Mouse (Mus musculus) 416B (cell line): ENCODE measurements around the gene Cd163l1.

Experiments
- DNase-seq: peaks from one replicate; pipeline ENCODE4 v3.0.0; 2011; ENCODE audit warnings: low read depth

The Cd163l1 gene

GRCm38 (mm10) chr7:140220375-140220774 lies 2.3 kb downstream of the Cd163l1 start:
- no peak for DNase-seq

- DNase-seq, result no peak
These were observed 6.1 kb downstream of the Cd163l1 start for GRCm38 (mm10) chr7:140224209-140224608.

DNA sequence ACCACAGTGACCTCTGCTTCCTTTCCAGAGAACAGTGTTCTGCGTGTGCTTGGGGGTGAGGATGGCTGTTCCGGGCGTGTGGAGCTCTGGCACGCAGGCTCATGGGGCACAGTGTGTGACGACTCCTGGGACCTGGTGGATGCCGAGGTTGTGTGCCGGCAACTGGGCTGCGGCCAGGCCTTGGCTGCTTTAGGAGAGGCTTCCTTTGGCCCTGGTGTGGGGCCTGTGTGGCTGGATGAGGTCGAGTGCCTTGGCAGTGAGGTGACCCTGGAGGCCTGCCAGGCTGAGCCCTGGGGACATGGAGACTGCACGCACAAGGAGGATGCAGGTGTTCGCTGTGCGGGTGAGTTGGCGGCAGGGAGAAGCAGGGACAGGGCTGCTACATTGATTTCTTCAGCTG lies 10.4 kb downstream of the Cd163l1 start:
- no peak for DNase-seq

DNA sequence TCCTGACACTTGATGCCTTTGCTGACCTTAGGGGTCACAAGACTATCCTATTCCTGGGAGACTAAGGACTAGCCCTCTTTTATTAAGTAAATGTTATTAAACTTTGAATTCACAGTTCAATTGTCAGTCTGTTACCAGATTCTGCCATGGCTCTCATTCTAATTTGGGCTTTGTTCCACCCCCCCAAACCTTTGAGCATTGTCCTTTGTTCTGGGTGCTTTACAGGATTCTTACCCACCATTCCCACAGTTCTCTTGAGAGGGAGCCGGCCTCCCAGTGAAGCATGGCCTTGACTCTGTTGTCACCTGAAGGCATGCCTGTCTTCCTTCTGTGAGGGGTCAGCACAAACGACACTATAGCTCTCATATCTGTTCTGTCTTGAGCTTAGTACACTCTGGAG lies 13.0 kb downstream of the Cd163l1 start:
- DNase-seq, result no peak

- no peak for DNase-seq
These were observed 15.6 kb downstream of the Cd163l1 start for GRCm38 (mm10) chr7:140233696-140234095.

- DNase-seq, result no peak
These were observed 29.1 kb downstream of the Cd163l1 start, which contains the start of gene 5830411N06Rik for GRCm38 (mm10) chr7:140247216-140247615. Gene 5830411N06Rik, plus strand, starts transcription at chr7:140247284.

- DNase-seq, result peak; percentile 96
These were observed 35.8 kb downstream of the Cd163l1 start for GRCm38 (mm10) chr7:140253780-140254299.
